Mouse (Mus musculus) G1E-ER4 (cell line): ENCODE data around the gene Iqcf6. TPM values are rescaled to one million over a fixed set of nuclear protein-coding genes. Genes with fewer than 3 reads are reported as not detected.

Experiments used
- GATA1 ChIP-seq: IDR thresholded peaks from one replicate; pipeline ENCODE4 v1.8.0; 2012; ENCODE audit warnings: low read length, inconsistent platforms
- polyA plus RNA-seq: library from polyadenylated mRNA; stranded (reverse); fragments of >175 nt; gene quantifications from 2 replicates; pipeline ENCODE4 v1.2.3, GENCODE M21; 2012

Gene Iqcf6
- polyA plus RNA-seq, 1 experiment, result not detected

DNA sequence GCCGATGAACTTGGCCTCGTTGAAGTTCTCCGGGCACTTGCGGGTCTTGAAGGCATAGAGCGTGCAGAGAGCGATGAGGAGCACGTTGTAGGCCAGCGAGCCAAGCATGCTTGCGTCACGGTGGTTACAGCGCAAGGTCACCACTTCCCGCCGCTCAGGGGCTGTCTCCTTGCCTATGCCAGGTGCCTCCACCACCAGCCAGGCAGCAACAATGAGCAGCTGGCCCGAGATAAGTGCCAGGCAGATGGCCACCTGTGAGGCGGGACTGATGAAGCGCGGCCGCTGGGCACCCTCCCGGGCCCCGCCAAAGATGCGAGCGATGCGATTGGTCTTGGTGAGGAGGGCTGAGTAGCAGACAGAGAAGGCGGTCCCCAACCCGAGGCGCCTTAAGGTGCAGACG, 20.8 kb downstream of the Iqcf6 start:
- TF ChIP-seq GATA1, result no peak

GRCm38 (mm10) chr9:106652720-106653119, 26.3 kb downstream of the Iqcf6 start:
- TF ChIP-seq GATA1, result no peak

- TF ChIP-seq GATA1, result no peak
Observed at GRCm38 (mm10) chr9:106655884-106656720, 29.7 kb downstream of the Iqcf6 start, which contains the start of gene Grm2. Gene Grm2 (minus strand): TSS chr9:106656082.

GRCm38 (mm10) chr9:106656820-106657219, 30.4 kb downstream of the Iqcf6 start:
- no peak for TF ChIP-seq GATA1

DNA sequence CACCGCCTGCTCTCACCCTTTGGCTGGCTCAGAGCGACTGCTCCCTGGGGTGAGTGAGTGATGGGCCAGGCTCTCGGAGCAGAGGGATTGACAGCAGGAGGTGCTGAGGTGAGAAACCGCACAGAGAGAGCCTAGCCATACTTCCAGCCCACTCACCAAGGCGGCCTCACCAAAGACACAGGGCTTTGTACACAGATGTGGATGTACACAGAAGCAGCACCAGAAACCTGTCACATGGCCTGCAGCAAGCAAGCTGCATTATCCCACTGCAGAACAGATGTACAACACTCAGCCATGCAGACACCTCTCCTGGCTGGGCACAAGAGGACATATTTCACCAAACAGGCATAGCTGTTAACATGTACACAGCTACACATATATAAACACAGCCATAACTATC, 31.2 kb downstream of the Iqcf6 start:
- no peak for TF ChIP-seq GATA1

DNA sequence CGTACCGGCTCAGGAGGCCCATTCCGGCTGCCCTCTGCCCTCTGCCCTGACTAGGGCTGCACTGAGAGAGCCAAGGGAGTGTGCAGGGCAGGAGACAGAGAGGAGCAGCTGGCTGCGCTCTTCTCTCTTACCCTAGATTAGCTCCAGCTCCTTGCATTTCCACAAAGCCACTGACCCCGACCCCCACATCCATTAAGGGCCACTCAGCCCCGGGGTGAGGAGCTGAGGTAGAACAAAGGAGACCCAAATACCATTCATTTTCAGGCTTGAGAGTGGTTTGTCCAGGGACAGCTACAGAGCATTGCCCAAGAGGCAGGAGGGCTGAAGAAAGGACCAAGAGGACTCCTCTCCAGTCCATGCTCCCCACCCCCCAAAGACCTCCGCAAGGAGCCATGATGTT, 33.1 kb downstream of the Iqcf6 start:
- TF ChIP-seq GATA1, result no peak

DNA sequence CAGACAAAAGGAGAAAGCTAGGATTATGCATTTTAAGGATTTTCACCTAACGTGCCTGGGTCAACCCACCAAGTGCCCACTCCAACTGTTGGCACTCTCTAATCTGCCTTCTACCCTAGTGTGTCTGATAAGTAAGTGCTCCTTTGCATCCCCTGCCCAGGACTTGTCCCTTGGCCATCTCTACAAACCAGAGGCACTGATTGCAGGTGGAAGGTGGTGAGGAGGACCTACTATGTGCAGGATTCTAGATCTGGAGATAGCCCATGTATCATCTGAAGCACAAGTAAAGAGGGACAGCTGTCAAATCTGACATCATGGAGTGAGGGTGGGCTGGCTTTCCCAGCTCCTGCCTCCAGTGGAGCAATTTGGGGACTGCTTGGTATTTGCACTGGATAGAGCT, 33.6 kb downstream of the Iqcf6 start:
- no peak for TF ChIP-seq GATA1

GRCm38 (mm10) chr9:106663200-106663599, 36.8 kb downstream of the Iqcf6 start:
- TF ChIP-seq GATA1, result no peak

- TF ChIP-seq GATA1, result no peak
Observed at GRCm38 (mm10) chr9:106664433-106664832, 38.1 kb downstream of the Iqcf6 start.

DNA sequence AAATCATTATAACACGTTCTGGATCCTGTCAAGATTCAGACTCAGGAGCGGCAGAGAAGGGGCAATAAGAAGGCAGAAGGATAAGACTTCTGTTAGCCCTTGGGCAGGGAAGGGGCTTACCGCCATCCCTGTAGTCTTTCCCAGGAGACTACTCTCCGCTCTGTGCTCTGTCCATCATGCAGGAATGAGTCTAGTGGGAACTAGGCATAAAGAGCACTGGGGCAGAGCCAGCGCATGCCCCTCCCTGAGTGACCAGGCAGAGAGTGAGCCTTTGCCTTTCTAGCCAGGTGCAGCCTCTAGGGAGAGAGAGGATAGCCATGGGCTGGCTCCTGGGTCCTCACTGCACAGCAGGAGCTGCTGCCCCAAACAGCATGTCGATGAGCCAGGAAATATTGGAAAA, 38.5 kb downstream of the Iqcf6 start:
- TF ChIP-seq GATA1, result no peak

DNA sequence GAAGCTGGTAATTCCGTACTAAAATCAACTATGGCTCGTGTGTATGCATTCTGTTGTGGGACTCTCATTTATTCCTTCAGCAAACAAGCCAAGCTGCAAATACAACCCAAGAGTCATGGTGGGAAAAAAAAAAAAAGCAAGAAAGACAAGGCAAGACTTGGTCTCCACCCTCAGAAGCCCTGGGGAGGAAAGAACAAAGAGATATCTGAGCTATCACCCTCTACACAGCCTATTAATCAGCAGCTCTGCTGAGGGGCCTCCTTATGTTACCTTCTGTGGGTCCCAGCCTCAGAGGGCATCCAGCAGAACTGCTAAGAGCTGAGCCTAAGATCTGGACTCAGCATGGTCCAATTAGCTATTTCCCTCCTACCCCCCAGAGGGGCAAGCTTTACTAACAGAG, 47.5 kb downstream of the Iqcf6 start:
- TF ChIP-seq GATA1, result no peak

DNA sequence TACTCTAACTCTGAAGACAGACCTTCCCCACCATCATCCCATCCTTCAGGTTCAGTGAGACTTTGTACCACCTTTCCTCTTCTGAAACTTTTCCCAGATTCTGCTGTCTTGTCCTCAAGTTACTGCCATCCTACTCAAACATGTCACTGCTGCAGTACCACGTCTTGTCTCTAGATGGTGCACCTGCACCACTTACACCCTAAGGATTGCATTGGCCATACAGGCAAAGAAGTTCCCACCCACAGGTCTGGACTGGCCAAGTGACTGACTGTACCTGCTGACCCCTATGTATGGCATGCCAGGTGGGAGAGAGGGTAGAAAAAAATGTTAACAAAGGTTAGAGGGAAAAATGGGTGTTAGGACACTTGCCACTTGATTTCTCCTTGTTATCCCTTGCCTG, 49.1 kb downstream of the Iqcf6 start:
- TF ChIP-seq GATA1, result no peak

GRCm38 (mm10) chr9:106675965-106676364, 49.6 kb downstream of the Iqcf6 start:
- no peak for TF ChIP-seq GATA1

- TF ChIP-seq GATA1, result no peak
Observed at GRCm38 (mm10) chr9:106676571-106676970, 50.2 kb downstream of the Iqcf6 start.

Other genes with a start within 250 kb of the Iqcf6 start
- 40.2 and 40.6 TPM in 2 replicates for gene Rpl29, start 197.1 kb upstream of the Iqcf6 start, polyA plus RNA-seq
- gene Acy1, start 188.3 kb upstream of the Iqcf6 start, polyA plus RNA-seq, result 15.0 and 24.3 TPM in 2 replicates
- gene Abhd14b, start 179.1 kb upstream of the Iqcf6 start, polyA plus RNA-seq, result 1.1 and 1.5 TPM in 2 replicates
- gene Abhd14a, start 178.9 kb upstream of the Iqcf6 start, polyA plus RNA-seq, result 13.6 and 24.5 TPM in 2 replicates
- gene Pcbp4, start 173.3 kb upstream of the Iqcf6 start, polyA plus RNA-seq, result 17.6 and 22.6 TPM in 2 replicates
- not detected in 2 replicates for gene Gpr62, start 160.6 kb upstream of the Iqcf6 start, polyA plus RNA-seq
- gene Rrp9, start 150.6 kb upstream of the Iqcf6 start, polyA plus RNA-seq, result 440 and 496 TPM in 2 replicates
- 1.2 and 1.3 TPM in 2 replicates for gene Parp3, start 149.6 kb upstream of the Iqcf6 start, polyA plus RNA-seq
- not detected in 2 replicates for gene Iqcf1, start 126.6 kb upstream of the Iqcf6 start, polyA plus RNA-seq
- not detected in 2 replicates for gene Iqcf5, start 112.0 kb upstream of the Iqcf6 start, polyA plus RNA-seq
- not detected in 2 replicates for gene Iqcf3, start 65.0 kb upstream of the Iqcf6 start, polyA plus RNA-seq
- not detected in 2 replicates for gene Iqcf4, start 55.6 kb upstream of the Iqcf6 start, polyA plus RNA-seq
- not detected in 2 replicates for gene Grm2, start 29.5 kb downstream of the Iqcf6 start, polyA plus RNA-seq
- 47.2 and 52.5 TPM in 2 replicates for gene Tex264, start 59.3 kb downstream of the Iqcf6 start, polyA plus RNA-seq
- 8.1 and 8.5 TPM in 2 replicates for gene Rad54l2, start 162.6 kb downstream of the Iqcf6 start, polyA plus RNA-seq
- 5.1 and 6.9 TPM in 2 replicates for gene Dcaf1, start 195.3 kb downstream of the Iqcf6 start, polyA plus RNA-seq